ENCODE assay signal across 26 mouse cellular contexts in genomic region chr12:50995664-50996063, GRCm38 (mm10).
"Had no signal": no experiment of that assay in that cellular context is flagged by ENCODE, and none has a peak within 500 bp of the region (broad histone marks: within the 10 kb centered on the region; RNA-seq: fewer than 3 reads in every experiment).

No protein-coding gene starts in this region.

- H3K9ac ChIP-seq: heart, embryonic 13.5 days; heart, embryonic 15.5 days; hindbrain, embryonic 12.5 days; hindbrain, embryonic 14.5 days; intestine, embryonic 15.5 days; limb, embryonic 13.5 days; limb, embryonic 15.5 days had no signal

- H3K27ac ChIP-seq: gastrocnemius, adult 2 months; heart, embryonic 13.5 days; heart, embryonic 15.5 days; hindbrain, embryonic 10.5 days; hindbrain, embryonic 12.5 days; hindbrain, embryonic 14.5 days; intestine, embryonic 15.5 days; layer of hippocampus, adult 2 months; left cerebral cortex, adult 2 months; limb, embryonic 13.5 days; limb, embryonic 15.5 days had no signal

- H3K36me3 ChIP-seq: heart, embryonic 13.5 days; heart, embryonic 15.5 days; hindbrain, embryonic 10.5 days; hindbrain, embryonic 12.5 days; intestine, embryonic 15.5 days; limb, embryonic 13.5 days; limb, embryonic 15.5 days had no signal

- ATAC-seq: hindbrain, embryonic 16.5 days; inflammation-experienced regulatory T-cells, adult 6 months; intestine, embryonic 15.5 days; intestine, postnatal 0 days had no signal

- H3K9me3 ChIP-seq: heart, embryonic 13.5 days; heart, embryonic 15.5 days; hindbrain, embryonic 10.5 days; hindbrain, embryonic 12.5 days; intestine, embryonic 15.5 days; limb, embryonic 13.5 days; limb, embryonic 15.5 days had no signal

- H3K4me1 ChIP-seq: intestine, embryonic 15.5 days had no signal

- H3K4me2 ChIP-seq: heart, embryonic 11.5 days; heart, embryonic 13.5 days; heart, embryonic 15.5 days; hindbrain, embryonic 12.5 days; hindbrain, embryonic 14.5 days; intestine, embryonic 15.5 days; limb, embryonic 13.5 days; limb, embryonic 15.5 days had no signal

- DNase-seq: gastrocnemius, adult 2 months; gastrocnemius, postnatal 10 days; gastrocnemius, postnatal 25 days; heart, adult 18-20 months; heart, postnatal 14 days; heart, postnatal 4 days; kidney, adult 18-20 months; kidney, adult 8-10 months; kidney, postnatal 10 days; kidney, postnatal 25 days; kidney, postnatal 4 days; left cerebral cortex, postnatal 4 days had no signal

- H3K27me3 ChIP-seq: heart, embryonic 13.5 days; heart, embryonic 15.5 days; intestine, embryonic 15.5 days; limb, embryonic 13.5 days; limb, embryonic 15.5 days had no signal

- H3K4me3 ChIP-seq: gastrocnemius, adult 2 months; heart, embryonic 13.5 days; heart, embryonic 15.5 days; hindbrain, embryonic 10.5 days; hindbrain, embryonic 12.5 days; intestine, embryonic 15.5 days; layer of hippocampus, adult 2 months; left cerebral cortex, adult 2 months; limb, embryonic 13.5 days; limb, embryonic 15.5 days had no signal
